Mouse (Mus musculus): ENCODE results near the gene Pde3a. TPM values are rescaled to one million over a fixed set of nuclear protein-coding genes. Genes with fewer than 3 reads are reported as not detected.

Pde3a gene
- polyA plus RNA-seq, 1 experiment = 22.7 TPM

DNA sequence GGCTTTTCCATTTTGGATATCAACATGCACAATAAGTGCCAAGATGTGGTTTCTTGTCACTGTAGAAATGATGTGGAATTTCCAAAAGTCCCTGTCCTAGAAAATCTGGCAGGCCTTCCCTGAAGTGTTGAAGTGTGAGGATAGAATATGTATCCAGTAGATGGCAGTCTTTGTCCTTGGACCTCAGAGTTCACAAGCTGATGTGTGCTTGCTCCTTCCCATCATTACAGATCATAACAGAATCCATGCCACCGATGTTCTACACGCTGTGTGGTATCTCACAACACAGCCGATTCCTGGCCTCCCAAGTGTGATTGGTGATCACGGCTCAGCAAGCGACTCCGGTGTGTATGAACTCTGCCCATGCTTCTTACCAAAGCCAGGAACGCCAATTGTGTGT, 238.2 kb downstream of the Pde3a start:
- no peak for DNase-seq
- Histone ChIP-seq H3K4me3 (replicated peaks; ENCODE audit: extremely low read depth, low read depth, low read length) (no peak overlapping the region), H3K4me1 (ENCODE audit: control insufficient read depth, insufficient read depth, low read length) (peaks cover 4% of the 10 kb centered on the region)
- TF ChIP-seq POLR2A (IDR thresholded peaks at IDR 0.05; ENCODE audit: borderline replicate concordance, extremely low read depth, low read depth, low read length) (no peak), CTCF (IDR thresholded peaks at IDR 0.05; ENCODE audit: insufficient read depth, low read length) (0 out of 2 replicates have a peak, but pooled peaks have one; percentile 27)
- 59% methylated on average over 7 of the region's 7 CpGs for WGBS

DNA sequence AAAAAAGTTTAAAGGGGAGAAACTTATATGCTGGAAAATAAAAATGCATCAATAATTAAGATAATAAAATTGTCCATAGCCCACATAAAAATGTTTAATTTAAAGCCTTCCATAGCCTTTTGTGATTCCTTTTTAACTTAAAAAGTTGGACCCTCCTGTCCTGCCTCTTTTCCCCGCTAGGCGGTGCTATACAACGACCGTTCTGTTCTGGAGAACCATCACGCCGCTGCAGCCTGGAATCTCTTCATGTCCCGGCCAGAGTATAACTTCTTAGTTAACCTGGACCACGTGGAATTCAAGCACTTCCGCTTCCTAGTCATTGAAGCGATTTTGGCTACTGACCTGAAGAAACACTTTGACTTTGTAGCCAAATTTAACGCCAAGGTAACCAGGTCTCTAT, 239.6 kb downstream of the Pde3a start:
- no peak for TF ChIP-seq POLR2A (IDR thresholded peaks at IDR 0.05; ENCODE audit: borderline replicate concordance, extremely low read depth, low read depth, low read length)
- peak; percentile 70 for TF ChIP-seq CTCF (IDR thresholded peaks at IDR 0.05; ENCODE audit: insufficient read depth, low read length)
- DNase-seq = peak; percentile 23
- Histone ChIP-seq H3K4me1 (ENCODE audit: control insufficient read depth, insufficient read depth, low read length) (peaks cover 4% of the 10 kb centered on the region), H3K4me3 (replicated peaks; ENCODE audit: extremely low read depth, low read depth, low read length) (no peak overlapping the region)
- 21% methylated on average over 11 of the region's 11 CpGs for WGBS

DNA sequence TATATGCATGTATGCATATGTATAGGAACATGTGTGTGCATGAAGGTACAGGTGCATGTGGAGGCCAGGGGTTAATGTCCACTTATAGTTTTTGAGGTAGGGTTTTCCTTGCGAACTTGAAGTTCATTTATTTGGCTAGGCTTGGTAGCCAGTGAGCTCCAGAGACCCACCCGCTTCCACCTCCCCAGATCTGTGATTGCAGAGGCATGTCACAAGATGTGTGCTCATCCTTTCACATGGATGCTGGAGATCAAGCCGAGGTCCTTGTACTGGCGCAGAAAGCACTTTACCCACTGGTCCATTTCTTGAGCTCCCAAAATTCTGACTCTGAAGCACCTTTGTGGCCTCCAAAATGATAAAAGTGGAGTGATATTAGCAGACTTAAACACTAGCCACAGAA, 245.8 kb downstream of the Pde3a start:
- 85% methylated on average over 4 of the region's 4 CpGs for WGBS
- no peak for DNase-seq
- no peaks in the 10 kb centered on the region for H3K4me1 ChIP-seq (ENCODE audit: control insufficient read depth, insufficient read depth, low read length)
- no peak overlapping the region for H3K4me3 ChIP-seq (replicated peaks; ENCODE audit: extremely low read depth, low read depth, low read length)
- TF ChIP-seq CTCF (IDR thresholded peaks at IDR 0.05; ENCODE audit: insufficient read depth, low read length) = no peak
- no peak for TF ChIP-seq POLR2A (IDR thresholded peaks at IDR 0.05; ENCODE audit: borderline replicate concordance, extremely low read depth, low read depth, low read length)

DNA sequence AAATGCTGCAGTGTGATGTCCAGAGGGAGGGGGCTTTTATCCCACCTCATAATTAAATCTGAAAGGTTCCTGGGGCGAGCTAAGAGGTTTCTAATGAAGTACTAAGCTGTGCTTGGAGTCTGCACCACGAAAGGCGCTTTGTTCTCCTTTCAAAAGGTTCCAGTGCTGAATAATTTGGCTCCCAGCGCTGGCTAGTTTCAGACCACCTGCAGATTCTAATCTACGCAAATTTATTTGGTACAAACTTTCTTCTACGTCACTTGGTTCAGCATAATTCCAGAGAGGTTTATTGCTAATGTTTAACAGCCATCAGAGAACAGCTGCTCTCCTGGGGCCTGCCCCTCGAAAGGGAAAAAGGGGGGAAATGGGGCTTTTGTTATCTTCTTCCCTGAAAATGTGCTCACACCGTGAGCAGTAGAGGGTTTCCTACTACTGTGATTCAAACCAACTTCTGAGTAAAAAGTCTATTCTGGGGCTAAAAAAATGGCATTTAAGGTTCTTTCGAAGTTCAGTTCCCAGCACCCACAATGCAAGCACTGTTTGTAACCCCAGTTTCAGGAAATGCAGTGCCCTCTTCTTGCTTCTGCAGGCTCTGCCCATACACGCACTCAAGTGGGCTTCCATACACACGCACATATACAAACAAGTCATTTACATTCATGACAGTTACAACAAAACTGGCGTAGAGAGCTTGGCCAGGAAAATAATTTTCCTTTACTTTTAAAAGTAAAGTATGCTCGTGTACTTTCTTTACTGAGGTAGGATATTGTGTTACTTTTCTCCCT, 246.8 kb downstream of the Pde3a start:
- no peak for TF ChIP-seq CTCF (IDR thresholded peaks at IDR 0.05; ENCODE audit: insufficient read depth, low read length)
- no peak for TF ChIP-seq POLR2A (IDR thresholded peaks at IDR 0.05; ENCODE audit: borderline replicate concordance, extremely low read depth, low read depth, low read length)
- no peaks in the 10 kb centered on the region for H3K4me1 ChIP-seq (ENCODE audit: control insufficient read depth, insufficient read depth, low read length)
- DNase-seq = no peak
- no peak overlapping the region for H3K4me3 ChIP-seq (replicated peaks; ENCODE audit: extremely low read depth, low read depth, low read length)
- WGBS = 53% methylated on average over 13 of the region's 13 CpGs

DNA sequence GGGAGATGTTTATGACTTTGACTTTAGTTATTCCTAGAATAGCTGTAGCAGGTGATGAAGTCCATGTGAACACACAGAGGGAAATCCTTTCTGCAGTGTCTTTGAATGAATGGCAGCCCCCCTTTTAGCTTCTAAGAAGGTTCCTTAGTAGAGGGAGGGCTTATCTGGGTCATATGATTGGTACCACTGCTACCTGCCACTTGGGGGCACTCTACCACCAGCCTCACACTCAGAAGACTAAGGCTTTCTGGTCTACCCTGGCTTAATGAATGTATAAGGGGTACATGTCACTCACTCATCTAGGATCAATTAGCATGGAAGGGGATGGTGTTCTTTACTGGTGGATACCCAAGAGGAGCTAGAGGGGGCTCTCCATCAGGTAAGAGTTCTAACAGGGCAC, 250.4 kb downstream of the Pde3a start:
- DNase-seq = no peak
- Histone ChIP-seq H3K4me3 (replicated peaks; ENCODE audit: extremely low read depth, low read depth, low read length) (no peak overlapping the region), H3K4me1 (ENCODE audit: control insufficient read depth, insufficient read depth, low read length) (peaks cover 4% of the 10 kb centered on the region)
- TF ChIP-seq CTCF (IDR thresholded peaks at IDR 0.05; ENCODE audit: insufficient read depth, low read length) (peak; percentile 36), POLR2A (IDR thresholded peaks at IDR 0.05; ENCODE audit: borderline replicate concordance, extremely low read depth, low read depth, low read length) (no peak)

DNA sequence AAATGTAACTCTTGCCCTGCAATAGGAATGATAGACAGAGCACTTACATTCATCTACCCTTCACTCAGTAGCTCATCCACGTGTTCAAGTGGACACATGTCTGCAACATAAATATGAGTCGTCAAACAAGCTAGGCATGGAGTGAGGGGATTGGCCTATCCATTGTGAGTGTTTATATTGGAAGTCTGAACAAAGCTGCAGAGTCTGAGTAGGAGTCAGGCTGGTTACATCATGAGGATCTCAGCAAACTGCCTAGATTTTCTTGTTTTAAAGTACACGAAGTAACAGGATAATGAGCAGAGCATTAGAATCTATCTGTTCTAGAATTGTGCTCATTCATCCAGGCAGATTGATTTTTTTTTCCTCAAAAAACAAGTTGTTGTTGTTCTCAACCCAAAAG, 252.1 kb downstream of the Pde3a start:
- H3K4me3 ChIP-seq (replicated peaks; ENCODE audit: extremely low read depth, low read depth, low read length) = no peak overlapping the region
- TF ChIP-seq CTCF (IDR thresholded peaks at IDR 0.05; ENCODE audit: insufficient read depth, low read length) (no peak), POLR2A (IDR thresholded peaks at IDR 0.05; ENCODE audit: borderline replicate concordance, extremely low read depth, low read depth, low read length) (no peak)

DNA sequence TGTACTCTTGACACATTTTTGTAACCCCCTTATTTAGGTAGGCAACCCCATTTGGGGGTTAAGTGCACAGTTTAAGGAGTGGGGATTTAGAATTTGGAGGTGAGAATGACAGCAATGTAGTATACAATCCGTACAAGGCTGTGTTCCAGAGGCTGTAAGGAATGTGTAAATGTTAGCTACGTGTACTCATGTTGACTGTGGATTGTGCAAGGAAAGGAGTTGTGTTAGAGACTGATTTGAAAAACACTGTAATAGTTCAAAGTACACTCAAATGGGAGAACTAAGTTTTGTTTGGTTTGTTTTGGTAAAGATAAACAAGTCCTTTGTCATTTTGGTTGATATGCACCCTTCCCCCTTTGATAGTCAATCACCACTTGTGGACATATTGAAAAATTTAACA, 273.5 kb downstream of the Pde3a start:
- no peak overlapping the region for H3K4me3 ChIP-seq (replicated peaks; ENCODE audit: extremely low read depth, low read depth, low read length)
- 59% methylated on average over 2 of the region's 2 CpGs for WGBS
- no peak for DNase-seq
- H3K4me1 ChIP-seq (ENCODE audit: control insufficient read depth, insufficient read depth, low read length) = no peaks in the 10 kb centered on the region
- no peak for TF ChIP-seq POLR2A (IDR thresholded peaks at IDR 0.05; ENCODE audit: borderline replicate concordance, extremely low read depth, low read depth, low read length)
- no peak for TF ChIP-seq CTCF (IDR thresholded peaks at IDR 0.05; ENCODE audit: insufficient read depth, low read length)

More for the DNA sequence above, 252.1 kb downstream of the Pde3a start:
- peaks cover 4% of the 10 kb centered on the region for H3K4me1 ChIP-seq (ENCODE audit: control insufficient read depth, insufficient read depth, low read length)
- DNase-seq = no peak
- 54% methylated on average over 3 of the region's 3 CpGs for WGBS

DNA sequence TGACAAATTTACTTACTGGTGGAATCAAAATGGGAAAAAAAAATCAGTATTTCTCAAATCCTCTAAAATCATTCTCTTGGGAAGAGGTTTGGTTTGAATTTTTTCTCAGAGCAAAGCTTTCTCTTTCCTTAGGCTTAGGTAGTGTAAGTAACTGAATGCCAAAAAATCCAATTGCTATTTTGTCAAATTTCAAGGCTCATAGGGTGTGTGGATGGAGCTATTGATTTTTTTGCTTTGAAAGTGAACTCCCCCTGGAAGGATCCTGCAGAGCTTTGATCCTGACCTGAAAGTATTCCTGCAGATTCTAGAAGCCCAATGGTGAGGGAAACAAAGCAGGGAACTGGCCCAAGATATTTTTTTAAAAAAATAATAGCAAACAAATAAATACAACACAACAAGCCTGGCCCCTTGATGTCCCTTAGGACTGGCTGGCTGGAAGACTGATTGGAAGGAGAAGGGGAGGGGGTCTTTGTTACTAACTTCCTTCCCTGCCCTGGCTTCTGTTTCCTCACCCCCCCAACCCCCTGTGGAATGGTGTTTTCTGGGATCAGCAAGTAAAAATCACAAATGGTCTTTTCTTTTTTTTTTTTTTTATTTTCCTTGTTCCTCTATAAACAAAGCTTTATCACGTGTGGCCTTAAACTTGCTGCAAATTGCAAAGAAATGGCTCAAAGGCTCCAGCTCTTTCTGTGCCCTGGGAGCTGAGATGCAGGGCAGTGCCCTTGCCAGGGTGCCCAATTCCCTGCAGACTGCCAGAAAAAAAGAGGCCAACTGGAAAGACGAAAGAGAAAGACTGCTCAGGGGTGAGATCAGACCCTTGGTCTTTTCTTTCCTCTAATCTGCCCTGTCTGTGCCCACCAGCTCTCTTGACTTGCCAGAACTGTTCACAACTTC, 274.9 kb downstream of the Pde3a start, which contains the start of gene Slco1c1:
Gene Slco1c1 (plus strand): TSS at position 622 of the 894 bp plus-strand sequence.
- WGBS = 52% methylated on average over 2 of the region's 2 CpGs

DNA sequence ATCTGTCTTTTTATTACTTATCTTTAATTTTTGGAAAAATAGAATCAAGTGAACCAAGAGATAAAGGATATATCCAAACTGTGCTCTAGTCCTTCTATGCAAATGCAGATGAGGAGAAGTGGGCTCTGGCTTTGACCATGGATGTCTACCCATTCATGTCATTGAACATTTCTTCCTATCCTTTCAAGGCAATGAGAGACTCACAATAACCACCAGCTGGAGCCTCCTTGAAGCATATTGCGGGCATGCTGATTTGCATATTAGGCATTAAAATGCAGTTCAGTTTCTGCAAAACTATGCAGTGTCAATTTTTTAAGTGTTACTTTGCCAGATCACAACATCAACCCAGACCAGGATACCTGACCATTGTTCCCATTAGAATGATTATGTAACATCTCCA, 276.7 kb downstream of the Pde3a start:
- no peak overlapping the region for H3K4me3 ChIP-seq (replicated peaks; ENCODE audit: extremely low read depth, low read depth, low read length)
- no peak for DNase-seq
- H3K4me1 ChIP-seq (ENCODE audit: control insufficient read depth, insufficient read depth, low read length) = no peaks in the 10 kb centered on the region
- 97% methylated on average over 1 of the region's 1 CpGs for WGBS
- TF ChIP-seq POLR2A (IDR thresholded peaks at IDR 0.05; ENCODE audit: borderline replicate concordance, extremely low read depth, low read depth, low read length) = no peak
- no peak for TF ChIP-seq CTCF (IDR thresholded peaks at IDR 0.05; ENCODE audit: insufficient read depth, low read length)

More for the DNA sequence above, 274.9 kb downstream of the Pde3a start, which contains the start of gene Slco1c1:
- no peak within 1 kb of the TSS for H3K4me3 ChIP-seq (replicated peaks; ENCODE audit: extremely low read depth, low read depth, low read length)
- TF ChIP-seq POLR2A (IDR thresholded peaks at IDR 0.05; ENCODE audit: borderline replicate concordance, extremely low read depth, low read depth, low read length) = no peak
- no peak for TF ChIP-seq CTCF (IDR thresholded peaks at IDR 0.05; ENCODE audit: insufficient read depth, low read length)
- no peak for DNase-seq
- no peaks in the 10 kb centered on the region for H3K4me1 ChIP-seq (ENCODE audit: control insufficient read depth, insufficient read depth, low read length)
